Mouse (Mus musculus) retina, adult 2 months (tissue): ENCODE results near the gene Borcs7.

Experiments used
- DNase-seq: peaks from one replicate; pipeline ENCODE4 v3.0.0-alpha.2; 2012; ENCODE audit warnings: low read depth, low spot score

The Borcs7 gene

DNA sequence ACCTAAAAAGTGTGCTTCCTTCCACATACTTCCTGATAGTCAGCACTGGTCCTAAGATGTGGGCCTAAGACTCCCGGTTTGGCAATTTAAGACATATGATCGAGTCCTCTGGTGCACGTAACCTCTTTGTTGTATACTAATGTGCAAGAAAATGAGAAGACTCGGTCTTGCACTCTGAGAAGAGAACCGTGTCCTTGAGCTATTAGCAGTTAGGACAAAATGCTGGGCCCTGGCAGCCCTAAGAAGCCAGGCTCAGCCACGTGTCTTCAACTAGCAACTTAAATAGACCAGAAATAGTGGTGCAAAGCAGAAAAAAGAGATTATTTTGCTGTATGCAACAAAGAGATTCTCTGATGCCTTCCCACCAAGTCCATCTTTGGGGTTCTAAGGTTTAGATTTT lies 26.9 kb upstream of the Borcs7 start:
- DNase-seq, result no peak

GRCm38 (mm10) chr19:46665474-46665873 lies 24.2 kb upstream of the Borcs7 start:
- DNase-seq, result no peak

GRCm38 (mm10) chr19:46667300-46667699 lies 22.4 kb upstream of the Borcs7 start:
- DNase-seq, result no peak

GRCm38 (mm10) chr19:46668263-46668662 lies 21.4 kb upstream of the Borcs7 start:
- DNase-seq, result no peak

- no peak for DNase-seq
Observed at GRCm38 (mm10) chr19:46669802-46670201, 19.9 kb upstream of the Borcs7 start.

DNA sequence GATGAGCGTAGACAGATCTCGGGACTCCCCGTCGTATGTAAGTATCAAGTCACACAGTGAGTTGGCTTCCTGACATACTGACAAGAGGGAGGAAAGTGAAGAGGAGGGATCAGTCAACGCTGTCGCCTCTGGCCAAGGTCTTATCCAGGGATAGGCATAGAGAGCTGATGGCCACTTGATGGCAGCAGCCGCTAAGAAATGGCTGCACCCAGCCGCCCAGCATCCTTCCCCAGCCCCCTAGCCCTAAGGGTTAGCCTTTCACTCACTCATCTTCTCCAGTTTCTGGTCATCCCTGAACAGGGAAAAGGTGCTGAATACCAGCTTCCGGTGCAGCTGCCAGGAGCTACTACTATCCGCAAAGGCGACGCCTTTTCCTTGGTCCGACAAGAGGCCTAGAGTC lies 19.0 kb upstream of the Borcs7 start:
- peak; percentile 48 for DNase-seq

DNA sequence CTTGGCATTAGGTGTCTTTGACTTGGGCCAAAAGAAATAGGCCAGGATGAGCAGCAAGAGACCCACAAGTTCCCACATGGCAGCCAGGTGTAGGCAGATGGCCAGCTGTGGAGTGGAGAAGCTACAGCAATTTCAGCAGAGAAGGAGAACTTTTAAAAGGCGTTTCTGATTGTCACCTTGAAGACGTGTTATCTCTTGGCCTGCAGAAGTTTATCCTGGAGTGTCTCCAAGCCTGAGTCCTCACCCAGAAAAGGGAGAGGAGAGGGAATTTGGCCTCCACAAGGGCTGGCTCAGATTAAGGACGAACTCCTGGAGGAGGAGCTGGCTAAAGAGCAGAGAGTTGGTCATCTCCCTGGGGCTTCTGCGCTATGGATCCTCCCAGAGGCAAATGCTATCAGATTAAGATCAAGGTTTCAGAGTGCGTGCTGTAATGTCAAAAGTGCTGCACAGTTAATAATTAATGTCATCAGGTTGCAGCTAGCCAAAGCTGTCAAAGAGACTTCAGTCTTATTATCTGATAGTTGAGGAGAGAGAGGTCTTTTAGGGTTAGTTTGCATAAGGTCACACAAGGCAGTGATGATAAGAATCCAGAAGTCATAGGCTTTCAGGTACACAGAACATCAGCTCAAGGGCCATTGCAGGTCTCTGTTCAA lies 16.8 kb upstream of the Borcs7 start, which contains the start of gene Cyp17a1:
TSS of gene Cyp17a1 (minus strand) at position 407 of the 653 bp plus-strand sequence.
- DNase-seq, result no peak

DNA sequence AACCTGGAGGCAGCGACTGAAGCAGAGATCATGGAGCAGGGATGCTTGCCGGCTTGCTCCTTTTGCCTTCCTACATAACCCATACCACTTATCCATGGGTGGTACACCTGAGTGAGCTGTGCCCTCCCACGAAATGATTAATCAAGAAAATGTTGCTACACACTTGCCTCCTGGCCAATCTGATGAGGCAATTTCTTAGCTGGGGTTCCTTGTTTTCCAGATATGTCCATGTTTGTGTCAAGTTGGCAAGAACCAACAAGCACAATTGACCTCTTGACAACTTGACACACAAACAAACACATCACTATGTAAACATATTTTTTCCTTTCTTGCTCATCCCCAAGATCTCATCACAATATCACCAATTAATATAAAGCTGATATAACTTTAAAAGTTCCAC lies 14.1 kb upstream of the Borcs7 start:
- no peak for DNase-seq

- no peak for DNase-seq
Observed at GRCm38 (mm10) chr19:46679720-46680383, 9.9 kb upstream of the Borcs7 start.

DNA sequence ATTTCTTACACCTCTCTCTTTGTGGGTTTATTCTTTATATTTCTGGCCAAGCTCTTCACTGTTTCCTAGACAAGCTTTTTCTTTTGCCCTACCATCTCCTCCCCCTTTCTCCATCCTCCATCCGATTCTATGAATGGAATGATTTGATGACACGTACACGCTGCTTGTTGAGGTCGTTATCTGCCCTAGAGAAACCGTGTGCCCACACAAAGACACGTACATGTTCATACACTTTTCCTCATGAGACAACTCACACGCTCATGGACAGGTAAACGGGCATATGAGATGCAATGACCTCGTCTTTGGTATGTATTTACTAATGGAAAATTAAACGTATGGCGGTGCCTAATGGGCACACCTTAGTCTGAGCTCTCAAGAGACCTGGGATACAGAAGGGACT lies 681 bp downstream of the Borcs7 start:
- DNase-seq, result no peak

GRCm38 (mm10) chr19:46691078-46691477 lies 1.4 kb downstream of the Borcs7 start:
- no peak for DNase-seq

- no peak for DNase-seq
Observed at GRCm38 (mm10) chr19:46693146-46693545, 3.4 kb downstream of the Borcs7 start.

- no peak for DNase-seq
Observed at GRCm38 (mm10) chr19:46696482-46696881, 6.8 kb downstream of the Borcs7 start.

DNA sequence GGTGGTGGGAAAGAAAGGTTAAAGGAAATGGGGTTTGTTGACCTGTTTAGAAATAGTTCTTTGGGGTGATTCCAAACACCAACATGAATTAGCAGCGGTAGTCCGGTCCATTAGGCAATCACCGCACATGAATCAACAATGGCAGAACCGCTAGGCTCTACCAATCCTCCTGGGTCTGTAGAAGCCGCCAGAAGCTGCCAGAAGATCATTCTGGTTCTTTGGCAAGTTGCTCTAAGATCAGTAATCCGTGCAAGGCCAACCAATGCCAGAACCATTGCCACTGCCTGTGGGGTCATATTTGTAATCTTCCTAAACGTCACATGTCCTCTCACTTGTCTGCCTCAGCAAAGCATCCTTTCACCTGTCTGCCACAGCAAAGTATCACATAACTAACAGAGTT lies 7.2 kb downstream of the Borcs7 start:
- no peak for DNase-seq

DNA sequence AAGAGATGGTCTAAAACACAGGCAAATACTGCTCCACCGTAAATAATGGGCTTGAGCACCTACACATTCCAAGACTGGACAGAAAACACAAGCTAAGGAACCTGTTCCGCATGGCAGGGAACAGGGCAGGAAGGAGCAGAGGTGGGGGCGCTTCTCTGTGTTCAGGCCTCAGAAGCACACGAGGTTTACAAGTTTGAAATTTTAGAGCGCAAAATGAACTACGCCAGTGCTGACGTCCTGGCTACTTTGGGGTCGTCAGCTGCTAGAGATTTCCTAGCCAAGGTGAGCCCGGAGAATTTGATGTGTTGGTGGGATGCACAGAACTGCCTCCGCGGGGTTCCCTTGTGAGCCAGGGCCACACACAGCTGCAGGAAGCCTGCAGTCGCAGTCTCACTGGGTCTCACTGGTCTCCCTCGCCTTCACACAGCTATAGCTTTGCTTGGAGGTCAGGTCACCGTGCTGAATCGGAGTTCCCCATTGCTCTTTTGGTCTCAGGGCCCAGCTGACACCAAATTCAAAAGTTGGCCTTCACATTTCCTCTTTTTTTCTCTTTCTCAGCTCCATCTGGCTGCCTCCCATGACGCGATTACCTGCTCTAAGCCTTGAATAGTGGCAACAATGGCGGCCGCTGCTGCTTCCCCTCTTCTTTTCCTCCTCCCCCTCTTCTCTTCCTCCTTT lies 8.3 kb downstream of the Borcs7 start:
- DNase-seq, result no peak

DNA sequence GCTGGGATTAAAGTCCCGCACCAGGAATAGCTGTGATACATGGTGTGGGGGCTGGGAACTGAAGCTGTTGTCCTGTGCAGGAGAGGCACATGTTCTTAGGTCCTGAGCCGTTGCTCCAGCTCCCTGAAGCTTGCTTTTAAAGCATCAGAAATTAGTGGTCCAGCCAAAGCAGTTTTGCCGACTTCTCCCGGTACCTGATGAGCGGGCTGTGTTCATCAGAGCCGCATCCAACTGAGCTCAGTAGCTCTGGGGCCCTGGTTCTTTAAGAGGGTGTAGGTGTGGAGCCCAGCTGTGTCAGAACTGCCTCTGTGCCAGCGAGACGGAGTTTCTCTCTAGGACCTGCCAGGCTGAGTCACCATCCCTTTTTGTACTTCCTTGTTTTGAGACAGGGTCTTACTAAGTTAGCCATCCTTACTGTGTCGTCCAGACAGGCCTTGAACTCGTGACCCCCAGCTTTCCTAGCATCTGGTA lies 9.3 kb downstream of the Borcs7 start:
- DNase-seq, result no peak

DNA sequence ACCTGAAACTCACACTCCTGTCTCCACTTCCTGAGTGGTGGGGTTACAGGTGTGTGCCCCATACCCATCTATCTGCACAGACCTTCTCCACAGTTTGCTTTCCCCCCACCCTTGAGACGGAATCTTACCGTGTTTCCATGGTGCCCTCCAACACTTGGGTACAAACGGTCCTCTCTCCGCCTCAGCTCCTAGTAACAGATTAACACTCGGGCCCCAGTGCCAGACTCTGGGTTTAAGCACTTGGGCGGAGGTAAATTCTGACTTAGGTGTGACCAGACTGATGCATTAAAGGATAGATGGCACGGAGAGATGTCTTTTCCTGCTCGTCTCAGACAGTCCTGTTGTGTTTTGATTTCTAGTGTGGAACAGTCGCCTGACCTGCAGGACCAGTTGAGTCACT lies 11.4 kb downstream of the Borcs7 start:
- DNase-seq, result no peak

DNA sequence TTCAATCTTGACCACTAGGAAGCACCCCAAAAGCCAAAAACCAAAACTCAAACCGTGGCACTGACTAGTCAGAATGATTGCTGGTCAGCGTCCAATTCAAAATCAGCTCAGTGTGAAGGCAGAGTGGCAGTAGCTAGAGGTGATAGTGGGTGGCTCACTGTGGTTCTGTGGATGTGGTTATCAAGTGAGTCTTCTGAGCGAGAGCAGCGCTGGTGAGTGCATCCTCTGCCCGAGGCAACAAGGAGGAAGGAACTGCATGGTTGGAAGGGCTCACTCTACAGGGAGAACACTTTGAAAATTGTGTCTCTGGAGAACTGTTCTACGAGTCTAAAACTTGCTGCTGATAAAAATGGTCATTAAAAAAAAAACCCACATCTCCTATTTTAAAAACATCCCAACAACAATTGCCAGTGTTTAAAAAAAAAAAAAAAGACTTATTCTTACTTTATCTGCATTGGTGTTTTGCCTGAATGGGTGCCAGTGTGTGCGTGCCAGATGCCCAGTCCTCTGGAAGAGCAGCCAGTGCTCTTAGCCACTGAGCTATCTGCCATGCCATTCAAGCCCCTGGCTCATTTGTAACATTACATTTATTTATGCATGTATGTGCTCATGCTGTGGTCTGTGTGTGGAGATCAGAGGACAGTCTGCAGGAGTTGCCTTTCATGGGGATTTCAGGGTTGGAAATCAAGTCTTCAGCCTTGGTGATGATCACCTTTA lies 16.2 kb downstream of the Borcs7 start:
- DNase-seq, result no peak

DNA sequence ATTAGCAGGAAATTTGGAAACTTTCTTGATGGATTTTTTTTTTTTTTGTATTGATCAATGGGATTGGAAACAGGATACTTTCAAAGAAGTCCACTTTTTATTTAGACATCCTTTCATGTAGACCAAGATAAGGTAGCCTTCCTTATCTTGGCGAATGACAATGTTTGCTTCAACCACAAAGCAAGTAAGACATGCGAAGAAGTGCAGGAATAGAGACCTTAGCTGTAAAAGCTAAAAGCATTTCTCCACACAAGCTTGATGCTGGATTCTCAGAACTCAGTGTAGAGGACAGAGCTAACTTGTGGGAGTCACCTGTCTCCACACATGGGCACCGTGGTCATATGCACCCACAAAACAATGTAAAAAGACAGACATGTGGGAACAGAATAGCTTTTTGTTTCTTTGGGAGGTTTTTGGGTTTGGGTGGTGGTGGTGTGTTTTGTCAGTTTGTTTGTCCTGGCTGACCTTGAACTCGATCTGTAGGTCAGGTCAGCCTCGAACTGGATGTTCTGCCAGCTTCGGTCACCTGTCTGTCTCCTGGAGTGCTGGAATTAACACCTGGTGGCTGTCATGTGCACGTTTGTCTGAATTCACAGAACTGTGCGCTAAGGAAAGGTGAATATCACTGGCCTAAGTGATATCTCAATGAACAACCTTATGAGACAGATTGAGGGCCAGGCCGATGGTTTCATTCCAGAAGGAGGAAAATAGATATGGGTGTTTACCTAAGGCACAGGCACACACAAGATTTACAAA lies 17.0 kb downstream of the Borcs7 start:
- no peak for DNase-seq

DNA sequence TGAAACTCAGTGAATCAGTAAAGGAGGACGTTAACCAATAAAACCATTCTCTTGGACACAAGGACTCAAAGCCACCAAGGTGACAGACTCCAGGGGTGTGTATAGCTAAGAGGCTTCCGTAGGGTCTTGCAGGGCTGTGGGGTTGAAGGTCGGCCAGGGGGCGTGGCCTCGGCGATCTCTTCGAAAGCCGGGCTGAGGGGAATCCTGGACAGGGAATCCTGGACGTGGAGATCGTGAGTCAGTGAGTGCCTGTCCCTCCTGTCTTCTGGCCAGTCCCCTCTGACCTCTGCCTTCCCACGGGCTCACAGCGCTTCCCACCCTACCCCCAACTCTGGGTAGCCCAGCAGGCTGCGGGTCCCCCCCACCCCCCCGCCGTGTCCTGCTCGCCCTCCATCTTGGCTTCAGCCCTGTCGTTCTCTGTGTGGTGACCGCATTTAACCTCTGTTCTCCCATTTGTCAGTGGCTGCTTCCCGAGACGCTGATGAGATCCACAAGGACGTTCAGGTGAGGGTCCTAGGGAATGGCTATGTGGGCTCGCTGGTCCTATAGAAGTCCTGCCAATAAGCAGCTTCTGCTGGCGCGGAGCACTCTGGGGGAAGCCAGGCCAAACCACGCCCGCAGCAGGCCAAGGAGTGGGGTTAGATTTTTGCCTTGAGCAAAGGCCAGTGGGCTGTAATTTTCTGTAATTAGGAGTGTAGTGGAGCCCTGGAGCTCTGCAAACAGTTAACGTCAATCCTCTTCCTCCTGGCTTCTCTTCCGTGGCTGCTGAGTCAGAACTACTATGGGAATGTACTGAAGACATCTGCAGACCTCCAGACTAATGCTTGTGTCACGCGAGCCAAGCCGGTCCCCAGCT lies 17.8 kb downstream of the Borcs7 start, which contains the start of gene As3mt:
TSS of gene As3mt (plus strand) at position 163 of the 856 bp plus-strand sequence.
- DNase-seq, result peak; percentile 48
